7 mouse cellular contexts compared by ENCODE assay signal in genomic region chr9:44966815-44967242, GRCm38 (mm10). TPM values are rescaled to one million over a fixed set of nuclear protein-coding genes. Genes with fewer than 3 reads are reported as not detected.
DNase-seq lines count a peak whose midpoint lies in the region; ATAC-seq and TF ChIP-seq lines count a peak whose summit lies in the region.

No protein-coding gene starts in this region.

- no peak overlapping the region for H3K4me3 ChIP-seq in G1E (ENCODE audit: low read depth, low read length)
- peak overlapping the region; percentile 1 for H3K4me3 ChIP-seq in megakaryocyte, embryonic 14.5 days (replicated peaks)
- no peak overlapping the region for H3K4me3 ChIP-seq in spleen, adult 2 months (ENCODE audit: extremely low read depth, insufficient read depth, insufficient read length)

- peak; percentile 54 for DNase-seq in G1E (ENCODE audit: low spot score)
- peak; percentile 77 for DNase-seq in adrenal gland, adult 8-10 months
- peak; percentile 60 for DNase-seq in embryo, embryonic 11.5 days (ENCODE audit: low read depth, low spot score)
- peak; percentile 49 for DNase-seq in heart, postnatal 25 days (ENCODE audit: low spot score)
- DNase-seq in layer of hippocampus, postnatal 36 days, result peak; percentile 31 to 52
- peak; percentile 70 to 78 for DNase-seq in spleen, adult 2 months (ENCODE audit: low read depth in 1 of 2, low spot score in 2 of 2)

- H3K27me3 ChIP-seq in G1E (ENCODE audit: insufficient read depth, low read length), result peaks cover 7% of the 10 kb centered on the region
- H3K27me3 ChIP-seq in megakaryocyte, embryonic 14.5 days (replicated peaks), result peaks cover 7% of the 10 kb centered on the region
- H3K27me3 ChIP-seq in spleen, adult 2 months (ENCODE audit: control insufficient read depth, insufficient read depth, low read length), result no peaks in the 10 kb centered on the region

- WGBS in spleen, adult 2 months, result 23% methylated on average over 3 of the region's 3 CpGs

- ATAC-seq in G1E (ENCODE audit: extremely low read depth, insufficient number of reproducible peaks, low FRiP score, poor library complexity, severe bottlenecking), result peak; percentile 69

- no peak for TF ChIP-seq POLR2A in spleen, adult 2 months (IDR thresholded peaks at IDR 0.05; ENCODE audit: low read depth, low read length)

- H3K9me3 ChIP-seq in G1E (replicated peaks), result no peaks in the 10 kb centered on the region
- H3K9me3 ChIP-seq in megakaryocyte, embryonic 14.5 days, result no peaks in the 10 kb centered on the region

- H3K27ac ChIP-seq in spleen, adult 2 months (ENCODE audit: insufficient read depth, low read length), result no peak overlapping the region

- H3K4me1 ChIP-seq in G1E (ENCODE audit: insufficient read depth, low read depth, low read length), result peaks cover 21% of the 10 kb centered on the region
- peaks cover 33% of the 10 kb centered on the region for H3K4me1 ChIP-seq in megakaryocyte, embryonic 14.5 days
- H3K4me1 ChIP-seq in spleen, adult 2 months (ENCODE audit: control insufficient read depth, insufficient read depth, insufficient read length), result no peaks in the 10 kb centered on the region

- TF ChIP-seq CTCF in G1E (IDR thresholded peaks at IDR 0.05; ENCODE audit: low read depth, low read length), result peak; percentile 57
- peak; percentile 53; the same call in 1 of the 2 replicates for TF ChIP-seq CTCF in spleen, adult 2 months (IDR thresholded peaks at IDR 0.05; ENCODE audit: extremely low read depth, insufficient read depth, insufficient read length, insufficient replicate concordance)

- intact Hi-C loops in heart, postnatal 25 days (cut with DNase I), result no loop called here

- peaks cover 17% of the 10 kb centered on the region for H3K36me3 ChIP-seq in G1E (replicated peaks)
- peaks cover 19% of the 10 kb centered on the region for H3K36me3 ChIP-seq in megakaryocyte, embryonic 14.5 days (replicated peaks; ENCODE audit: low read length)
- H3K36me3 ChIP-seq in spleen, adult 2 months (ENCODE audit: control insufficient read depth, insufficient read depth, low read length), result no peaks in the 10 kb centered on the region; the same call in 1 of the 2 replicates

RNA-seq across cellular contexts. Expression of gene Ube4a, which starts 1.4 kb away (rescaled TPM):
- 79.8 and 80.2 TPM in 2 replicates for total RNA-seq in G1E (2014; fragmentation: Nextera tagmentation)
- total RNA-seq in G1E (2017), result 38.3 and 59.6 TPM in 2 replicates
- polyA plus RNA-seq in G1E (2012), result 2.3 and 2.6 TPM in 2 replicates
- 100 to 1,000 TPM in 2 of 4 experiments, 10 to 100 TPM in 2; 85.1 to 103 (median 98.7) TPM for total RNA-seq in adrenal gland, adult 8-10 months (2022)
- total RNA-seq in heart, postnatal 25 days (2021), result 10 to 100 TPM; 37.4 to 38.3 TPM
- 10 to 100 TPM; 72.1 to 78.3 TPM for total RNA-seq in layer of hippocampus, postnatal 36 days (2021)
- 0.76 and 2.0 TPM in 2 replicates for polyA plus RNA-seq in megakaryocyte, embryonic 14.5 days (2012; ENCODE audit: insufficient read depth, low replicate concordance)
- 6.5 and 9.5 TPM in 2 replicates for polyA plus RNA-seq in spleen, adult 2 months (2012; rRNA removed)

RNA-seq across cellular contexts. Expression of gene Cd3g, which starts 13.4 kb away (rescaled TPM):
- not detected in 2 replicates for total RNA-seq in G1E (2014; fragmentation: Nextera tagmentation)
- total RNA-seq in G1E (2017), result 0.22 and 0.29 TPM in 2 replicates
- polyA plus RNA-seq in G1E (2012), result 0.10 TPM in 1 of 2 replicates, not detected in the other
- total RNA-seq in adrenal gland, adult 8-10 months (2022), result 1 to 10 TPM in 1 of 4 experiments, under 1 TPM in 2, not detected in 1; 0.52 to 1.3 (median 0.59) TPM
- not detected for total RNA-seq in heart, postnatal 25 days (2021)
- not detected for total RNA-seq in layer of hippocampus, postnatal 36 days (2021)
- polyA plus RNA-seq in megakaryocyte, embryonic 14.5 days (2012; ENCODE audit: insufficient read depth, low replicate concordance), result not detected in 2 replicates
- 12.8 and 14.5 TPM in 2 replicates for polyA plus RNA-seq in spleen, adult 2 months (2012; rRNA removed)

RNA-seq across cellular contexts. Expression of gene Cd3d, which starts 14.8 kb away (rescaled TPM):
- total RNA-seq in G1E (2014; fragmentation: Nextera tagmentation), result not detected in 2 replicates
- not detected in 2 replicates for total RNA-seq in G1E (2017)
- polyA plus RNA-seq in G1E (2012), result not detected in 2 replicates
- under 1 TPM in 1 of 4 experiments, not detected in 3; 0.38 TPM for total RNA-seq in adrenal gland, adult 8-10 months (2022)
- under 1 TPM; 0.16 to 0.34 TPM for total RNA-seq in heart, postnatal 25 days (2021)
- total RNA-seq in layer of hippocampus, postnatal 36 days (2021), result not detected
- polyA plus RNA-seq in megakaryocyte, embryonic 14.5 days (2012; ENCODE audit: insufficient read depth, low replicate concordance), result not detected in 2 replicates
- 19.6 and 24.0 TPM in 2 replicates for polyA plus RNA-seq in spleen, adult 2 months (2012; rRNA removed)

RNA-seq across cellular contexts. Expression of gene Cd3e, which starts 42.6 kb away (rescaled TPM):
- not detected in 2 replicates for total RNA-seq in G1E (2014; fragmentation: Nextera tagmentation)
- total RNA-seq in G1E (2017), result 0.06 and 0.16 TPM in 2 replicates
- not detected in 2 replicates for polyA plus RNA-seq in G1E (2012)
- total RNA-seq in adrenal gland, adult 8-10 months (2022), result 1 to 10 TPM in 3 of 4 experiments, under 1 TPM in 1; 0.56 to 2.7 (median 1.7) TPM
- under 1 TPM; 0.36 to 0.57 TPM for total RNA-seq in heart, postnatal 25 days (2021)
- not detected for total RNA-seq in layer of hippocampus, postnatal 36 days (2021)
- not detected in 2 replicates for polyA plus RNA-seq in megakaryocyte, embryonic 14.5 days (2012; ENCODE audit: insufficient read depth, low replicate concordance)
- polyA plus RNA-seq in spleen, adult 2 months (2012; rRNA removed), result 42.8 and 44.8 TPM in 2 replicates

RNA-seq across cellular contexts. Expression of gene Atp5l, which starts 46.3 kb away (rescaled TPM):
- total RNA-seq in G1E (2014; fragmentation: Nextera tagmentation) (68.9 and 73.1 TPM in 2 replicates), G1E (2017) (130 and 149 TPM in 2 replicates)
- polyA plus RNA-seq in G1E (2012), result 32.8 and 41.5 TPM in 2 replicates
- 100 to 1,000 TPM; 346 to 533 (median 405) TPM for total RNA-seq in adrenal gland, adult 8-10 months (2022)
- total RNA-seq in heart, postnatal 25 days (2021), result 1,000 to 10,000 TPM; 1,628 to 1,660 TPM
- 100 to 1,000 TPM; 339 to 375 TPM for total RNA-seq in layer of hippocampus, postnatal 36 days (2021)
- 26.7 and 39.7 TPM in 2 replicates for polyA plus RNA-seq in megakaryocyte, embryonic 14.5 days (2012; ENCODE audit: insufficient read depth, low replicate concordance)
- polyA plus RNA-seq in spleen, adult 2 months (2012; rRNA removed), result 65.8 and 79.4 TPM in 2 replicates
